Mouse (Mus musculus) lung, postnatal 14 days (tissue): ENCODE measurements around the gene Trim29.
A peak's percentile ranks its signal among the peaks of the same experiment; 100 is the strongest.

ENCODE experiments used
- DNase-seq: peaks from one replicate; pipeline ENCODE4 v3.0.0; 2021

The Trim29 gene

GRCm38 (mm10) chr9:43310538-43310937 lies at the start of gene Trim29:
TSS of gene Trim29 (plus strand) at chr9:43310848.
- no peak for DNase-seq

GRCm38 (mm10) chr9:43261124-43261907 lies 49.3 kb upstream of the Trim29 start:
- no peak for DNase-seq

- DNase-seq = no peak
Measured at GRCm38 (mm10) chr9:43261941-43262340, 48.7 kb upstream of the Trim29 start.

- DNase-seq = no peak
Measured at GRCm38 (mm10) chr9:43262390-43262789, 48.3 kb upstream of the Trim29 start.

GRCm38 (mm10) chr9:43262811-43263550 lies 47.7 kb upstream of the Trim29 start:
- no peak for DNase-seq

GRCm38 (mm10) chr9:43263946-43264451 lies 46.6 kb upstream of the Trim29 start:
- no peak for DNase-seq

- DNase-seq = no peak
Measured at GRCm38 (mm10) chr9:43265194-43265593, 45.5 kb upstream of the Trim29 start.

- DNase-seq = peak; percentile 44
Measured at GRCm38 (mm10) chr9:43267357-43267756, 43.3 kb upstream of the Trim29 start.

- no peak for DNase-seq
Measured at GRCm38 (mm10) chr9:43269166-43269565, 41.5 kb upstream of the Trim29 start.

GRCm38 (mm10) chr9:43270723-43271252 lies 39.9 kb upstream of the Trim29 start:
- DNase-seq = no peak

- no peak for DNase-seq
Measured at GRCm38 (mm10) chr9:43271761-43272518, 38.7 kb upstream of the Trim29 start.

- no peak for DNase-seq
Measured at GRCm38 (mm10) chr9:43273735-43274134, 36.9 kb upstream of the Trim29 start.

- peak; percentile 86 for DNase-seq
Measured at GRCm38 (mm10) chr9:43284284-43284683, 26.4 kb upstream of the Trim29 start.

GRCm38 (mm10) chr9:43285281-43285680 lies 25.4 kb upstream of the Trim29 start:
- DNase-seq = no peak

GRCm38 (mm10) chr9:43286870-43287269 lies 23.8 kb upstream of the Trim29 start:
- DNase-seq = peak; percentile 70

GRCm38 (mm10) chr9:43293058-43293457 lies 17.6 kb upstream of the Trim29 start:
- no peak for DNase-seq

GRCm38 (mm10) chr9:43300394-43300793 lies 10.3 kb upstream of the Trim29 start:
- no peak for DNase-seq

GRCm38 (mm10) chr9:43302989-43303388 lies 7.7 kb upstream of the Trim29 start:
- DNase-seq = no peak

GRCm38 (mm10) chr9:43305882-43306281 lies 4.8 kb upstream of the Trim29 start:
- DNase-seq = peak; percentile 7

GRCm38 (mm10) chr9:43309087-43309872 lies 1.4 kb upstream of the Trim29 start:
- no peak for DNase-seq

GRCm38 (mm10) chr9:43312190-43312589 lies 1.5 kb downstream of the Trim29 start:
- no peak for DNase-seq

- no peak for DNase-seq
Measured at GRCm38 (mm10) chr9:43313805-43314204, 3.2 kb downstream of the Trim29 start.
